Mouse (Mus musculus): Measurements from ENCODE around the gene Grwd1. TPM values are rescaled to one million over a fixed set of nuclear protein-coding genes. Genes with fewer than 3 reads are reported as not detected.

Gene Grwd1
- total RNA-seq, 2 experiments from 2014 or later = 22.6 to 24.2 TPM

DNA sequence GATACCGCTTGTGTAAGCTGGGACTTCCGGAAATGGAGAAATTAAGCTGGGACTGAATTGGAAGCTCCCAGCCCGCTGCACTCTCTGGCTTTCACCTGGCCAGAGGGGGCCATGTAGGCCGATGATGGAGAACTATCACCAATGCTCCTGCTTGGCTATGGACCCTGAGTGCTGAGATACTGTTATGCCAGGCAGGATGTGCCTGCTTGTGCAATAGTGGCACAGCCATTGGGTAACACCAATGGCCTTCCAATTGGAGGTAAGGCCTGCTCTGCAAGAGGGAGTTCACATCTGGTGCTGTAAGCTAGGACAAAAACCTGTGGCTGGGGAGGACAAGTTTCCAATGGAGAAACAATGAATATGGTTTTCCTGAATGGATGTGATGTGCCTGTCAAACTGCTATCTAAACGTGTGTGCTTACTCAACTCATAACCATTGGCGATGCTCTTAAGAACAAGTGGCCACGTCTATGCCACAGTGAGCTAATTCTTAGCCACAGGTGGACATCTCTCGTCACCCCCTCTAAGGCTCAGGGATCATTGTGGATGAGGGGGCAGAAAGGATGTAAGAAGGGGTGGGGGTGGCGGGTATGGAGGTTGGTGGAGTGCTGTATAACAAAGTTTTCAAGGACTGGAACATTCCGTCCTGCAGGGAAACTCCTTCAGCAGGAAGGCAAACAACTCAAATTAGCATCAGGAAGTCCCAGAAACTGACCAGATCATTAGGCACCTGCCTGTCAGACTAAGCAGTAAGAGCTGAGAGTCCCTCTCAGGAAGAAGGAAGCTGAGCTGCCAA is 12.4 kb upstream of the Grwd1 start:
- ATAC-seq (replicated peaks; ENCODE audit: poor library complexity) = peak; percentile 52

DNA sequence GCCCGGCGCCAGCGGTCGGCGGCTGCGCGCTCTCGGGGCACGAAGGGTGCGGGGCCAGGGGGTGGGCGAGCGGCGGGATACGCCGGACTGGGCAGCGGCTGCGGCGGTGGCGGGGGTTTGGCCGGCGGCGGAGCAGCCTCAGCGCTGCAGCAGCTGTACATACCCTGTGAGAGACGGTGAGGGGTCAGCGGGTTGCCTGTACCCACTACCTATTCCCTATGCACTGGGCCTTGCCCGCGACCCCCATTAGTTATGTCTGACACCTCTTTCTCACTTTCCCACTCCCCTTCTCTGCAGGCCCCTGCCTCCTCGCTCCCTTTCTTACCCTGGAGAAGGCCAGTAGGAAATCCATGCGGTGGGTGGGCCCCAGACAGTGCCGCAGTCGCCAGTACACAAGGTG is 3.2 kb upstream of the Grwd1 start:
- no peak for ATAC-seq (replicated peaks; ENCODE audit: poor library complexity)

DNA sequence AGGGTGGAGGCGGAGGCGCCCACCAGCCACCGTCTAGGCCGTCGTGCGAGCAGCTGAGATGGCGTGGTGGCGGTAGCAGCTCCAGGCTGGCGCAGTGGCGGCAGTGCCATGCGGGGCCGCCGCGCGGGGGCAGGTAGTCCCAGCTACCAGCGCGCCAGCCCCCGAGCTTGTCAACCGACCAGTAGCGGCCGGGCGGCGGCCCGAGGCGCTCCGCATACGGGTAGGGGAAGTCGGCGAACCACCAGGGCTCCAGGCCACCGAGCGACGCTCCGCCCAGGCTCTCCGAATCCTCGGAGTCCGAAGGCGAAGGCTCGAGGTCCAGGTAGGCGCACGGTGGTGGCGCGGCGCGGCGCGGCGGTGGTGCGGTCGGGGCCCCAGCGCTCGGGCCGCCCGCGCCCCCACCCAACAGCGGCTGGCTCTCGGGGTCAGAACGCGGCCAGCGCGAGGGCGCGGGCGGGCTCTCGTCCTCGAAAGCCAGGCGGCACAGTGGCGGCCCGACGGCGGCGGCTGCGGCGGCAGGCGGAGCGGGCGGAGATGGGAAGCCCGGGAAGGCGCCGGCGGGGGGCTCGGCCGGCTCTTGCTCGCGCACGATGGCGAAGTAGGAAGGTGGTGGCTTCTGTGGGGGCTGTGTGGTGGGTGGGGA is 2.5 kb upstream of the Grwd1 start:
- no peak for ATAC-seq (replicated peaks; ENCODE audit: poor library complexity)

DNA sequence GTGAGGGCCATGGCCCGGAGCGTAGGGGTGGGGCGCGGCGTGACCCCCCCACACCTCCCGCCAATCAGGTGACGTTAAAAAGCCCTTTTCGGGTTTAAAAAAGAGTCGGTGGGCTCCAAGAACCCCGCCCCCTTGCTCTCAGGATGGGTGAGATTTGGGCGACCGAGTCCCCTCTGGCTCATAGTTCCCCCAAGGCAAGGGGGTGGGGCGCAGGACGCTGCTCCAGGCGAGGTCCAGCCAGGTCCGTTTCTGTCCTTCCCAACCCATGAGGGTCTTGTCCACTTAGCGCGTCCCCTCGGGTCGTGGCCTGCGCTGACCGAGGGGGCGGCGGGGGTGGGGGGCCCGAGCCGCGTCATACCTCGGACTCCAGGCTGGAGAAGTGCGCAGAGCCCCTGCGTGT is 1.7 kb upstream of the Grwd1 start:
- no peak for ATAC-seq (replicated peaks; ENCODE audit: poor library complexity)

DNA sequence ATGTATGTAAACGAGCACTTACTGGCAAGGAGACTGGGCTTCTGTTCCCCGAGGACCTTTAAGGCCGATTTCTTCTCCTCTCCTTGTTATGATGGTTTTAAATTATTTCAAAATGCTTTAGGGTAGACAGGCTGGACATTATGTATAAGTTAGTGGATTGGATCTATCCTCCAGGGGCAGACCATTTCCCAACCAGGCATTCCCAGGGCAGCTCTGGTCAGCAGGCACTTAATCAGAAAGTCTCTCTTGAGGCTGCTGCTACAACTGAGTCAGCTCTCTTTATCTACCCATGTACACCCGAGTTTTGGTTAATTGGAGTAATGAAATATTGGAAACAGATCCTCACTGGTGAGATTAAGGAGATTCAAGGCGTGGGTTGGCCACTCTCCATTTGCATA is 383 bp upstream of the Grwd1 start:
- ATAC-seq (replicated peaks; ENCODE audit: poor library complexity) = no peak

DNA sequence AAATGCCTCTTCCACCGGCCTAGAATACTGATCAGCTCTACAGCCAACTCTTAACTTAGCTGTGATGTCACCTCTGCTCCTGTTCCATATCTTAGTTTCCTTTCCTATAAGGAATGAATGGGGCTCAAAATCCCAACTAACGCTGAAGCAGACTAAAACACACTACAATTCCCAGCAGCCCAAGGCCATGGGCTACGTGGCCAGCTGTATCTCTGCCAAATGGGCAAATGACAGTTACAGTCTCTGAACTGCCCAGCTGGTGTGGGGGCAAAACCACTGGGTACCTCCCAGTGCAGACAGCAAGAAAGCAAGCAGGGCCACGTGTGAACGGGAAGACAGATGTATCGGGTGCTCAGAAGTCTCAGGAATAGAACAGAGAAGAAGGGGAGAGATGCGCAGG is 4.1 kb downstream of the Grwd1 start:
- no peak for ATAC-seq (replicated peaks; ENCODE audit: poor library complexity)

DNA sequence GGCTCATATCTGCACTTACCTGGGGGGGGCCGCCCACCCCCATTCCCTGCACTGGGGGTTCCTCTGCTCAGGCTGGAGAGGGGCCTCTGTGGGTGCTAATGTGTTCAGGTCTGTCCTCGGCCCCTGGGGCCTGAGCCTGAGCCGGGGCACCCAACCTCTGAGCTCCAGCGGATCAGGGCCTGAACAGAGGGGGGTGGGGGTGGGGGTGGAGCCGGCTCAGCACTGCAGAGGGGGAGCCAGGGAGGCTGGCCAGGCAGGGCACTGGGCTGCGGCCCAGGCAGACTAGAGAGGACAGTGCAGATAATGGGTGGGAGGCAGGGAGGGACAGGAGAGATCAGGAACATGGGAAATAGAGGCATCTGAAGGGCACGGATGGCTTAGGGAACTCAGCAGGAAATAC is 6.1 kb downstream of the Grwd1 start, which contains the start of gene Kcnj14:
Gene Kcnj14 (minus strand): TSS at position 185 of the 400 bp plus-strand sequence.
- ATAC-seq (replicated peaks; ENCODE audit: poor library complexity) = no peak

DNA sequence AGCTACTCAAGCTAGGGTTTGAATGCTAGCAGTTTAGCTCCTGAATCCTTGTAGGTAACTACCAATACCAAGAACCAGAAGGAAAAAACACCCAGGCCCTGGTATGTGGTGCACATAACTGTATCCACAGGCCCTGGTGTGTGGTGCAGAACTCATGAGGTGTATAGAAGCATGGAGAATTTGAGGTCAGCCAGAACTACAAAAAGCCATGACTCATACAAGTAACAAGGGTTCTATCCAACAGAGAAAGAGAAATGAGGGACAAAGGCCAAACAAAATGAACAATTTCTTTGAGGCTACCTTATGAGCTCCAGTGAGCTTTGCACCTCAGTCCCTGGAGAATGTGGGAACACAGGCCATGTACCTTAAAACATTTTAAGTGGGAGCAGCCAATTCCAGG is 9.8 kb downstream of the Grwd1 start:
- ATAC-seq (replicated peaks; ENCODE audit: poor library complexity) = no peak

DNA sequence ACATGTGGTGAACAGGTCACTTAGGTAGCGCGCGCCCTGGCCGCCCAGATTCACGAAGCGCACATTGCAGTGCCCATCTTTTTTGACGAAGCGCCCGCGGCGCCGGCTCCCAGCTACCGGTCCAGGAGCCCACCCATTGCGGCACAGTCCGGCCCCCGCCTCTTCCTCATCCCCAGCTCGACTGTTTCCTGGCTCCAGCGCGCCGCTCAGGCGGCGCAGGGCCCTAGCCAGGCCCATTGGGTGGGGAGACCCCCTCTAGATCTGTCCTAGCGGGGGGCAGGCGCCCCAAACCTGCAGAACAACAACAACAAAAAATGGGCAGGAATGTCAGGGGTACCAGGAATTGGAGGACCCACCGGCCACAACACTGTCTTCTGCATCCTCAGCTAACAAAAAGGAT is 10.9 kb downstream of the Grwd1 start:
- no peak for ATAC-seq (replicated peaks; ENCODE audit: poor library complexity)

DNA sequence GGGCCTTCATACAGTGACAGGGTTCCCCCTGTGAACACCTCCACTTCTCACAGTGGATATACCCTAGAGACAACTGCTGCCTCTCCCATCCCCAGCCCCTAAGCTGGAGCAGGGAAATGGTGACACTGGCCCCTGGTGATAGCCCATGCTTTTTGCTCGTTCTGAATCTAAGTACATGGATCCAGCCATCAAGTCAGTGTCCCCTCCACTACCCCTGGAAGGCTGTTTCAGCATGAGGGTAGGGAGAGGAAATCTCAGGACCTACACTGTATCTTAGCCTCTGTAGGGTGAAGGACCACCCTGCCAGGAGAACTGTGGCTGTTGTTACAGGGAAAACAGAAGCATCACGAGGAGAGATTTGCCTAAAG is 14.8 kb downstream of the Grwd1 start:
- ATAC-seq (replicated peaks; ENCODE audit: poor library complexity) = no peak

DNA sequence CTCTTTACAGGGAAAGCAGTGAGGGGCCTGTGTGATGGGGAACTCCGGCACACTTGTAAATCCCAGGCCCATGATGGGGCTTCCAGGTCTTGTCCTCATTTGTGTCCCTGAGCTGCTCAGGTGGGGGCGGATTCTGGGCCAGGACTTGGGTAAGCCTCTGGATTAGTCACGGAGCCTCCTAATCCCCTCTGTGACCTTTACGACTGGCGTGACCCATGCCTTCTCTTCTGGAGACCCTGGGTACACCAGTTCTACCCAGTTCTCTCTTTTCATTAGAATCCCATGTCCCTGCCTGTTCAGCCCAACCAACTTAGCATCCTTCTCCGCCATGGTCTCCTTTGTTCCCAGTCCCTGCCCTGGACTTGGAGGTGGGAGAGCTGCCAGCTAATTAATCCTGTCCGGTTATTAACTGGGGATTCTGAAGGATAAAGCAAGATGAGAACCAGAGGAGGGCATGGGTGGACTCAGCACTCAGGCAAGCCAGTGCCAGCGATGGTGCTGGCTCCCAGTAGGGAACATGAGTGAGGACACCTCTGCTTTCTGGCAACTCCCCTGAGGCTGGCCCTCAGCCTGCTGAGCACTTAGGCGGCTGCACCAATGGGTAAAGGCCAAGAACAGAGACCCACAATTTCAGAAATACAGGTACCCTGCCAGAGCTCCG is 15.3 kb downstream of the Grwd1 start:
- ATAC-seq (replicated peaks; ENCODE audit: poor library complexity) = no peak

DNA sequence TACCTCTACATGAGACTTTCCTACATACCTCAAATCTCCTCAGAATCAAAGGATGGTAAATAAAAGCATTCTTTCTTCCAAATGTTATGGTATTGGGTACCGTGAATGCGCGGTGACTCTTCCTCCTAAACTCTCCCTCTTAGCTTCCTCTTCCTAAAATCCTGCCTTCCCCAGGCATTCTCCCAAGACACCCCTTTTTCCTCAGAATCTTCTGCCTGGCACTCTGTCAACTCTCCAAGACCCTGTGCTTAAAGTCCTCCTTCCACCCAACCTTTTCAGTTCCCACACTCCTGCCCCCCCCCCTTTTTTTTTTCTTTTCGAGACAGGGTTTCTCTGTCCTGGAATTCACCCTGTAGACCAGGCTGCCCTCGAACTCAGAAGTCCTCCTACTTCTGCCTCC is 15.9 kb downstream of the Grwd1 start:
- ATAC-seq (replicated peaks; ENCODE audit: poor library complexity) = no peak

DNA sequence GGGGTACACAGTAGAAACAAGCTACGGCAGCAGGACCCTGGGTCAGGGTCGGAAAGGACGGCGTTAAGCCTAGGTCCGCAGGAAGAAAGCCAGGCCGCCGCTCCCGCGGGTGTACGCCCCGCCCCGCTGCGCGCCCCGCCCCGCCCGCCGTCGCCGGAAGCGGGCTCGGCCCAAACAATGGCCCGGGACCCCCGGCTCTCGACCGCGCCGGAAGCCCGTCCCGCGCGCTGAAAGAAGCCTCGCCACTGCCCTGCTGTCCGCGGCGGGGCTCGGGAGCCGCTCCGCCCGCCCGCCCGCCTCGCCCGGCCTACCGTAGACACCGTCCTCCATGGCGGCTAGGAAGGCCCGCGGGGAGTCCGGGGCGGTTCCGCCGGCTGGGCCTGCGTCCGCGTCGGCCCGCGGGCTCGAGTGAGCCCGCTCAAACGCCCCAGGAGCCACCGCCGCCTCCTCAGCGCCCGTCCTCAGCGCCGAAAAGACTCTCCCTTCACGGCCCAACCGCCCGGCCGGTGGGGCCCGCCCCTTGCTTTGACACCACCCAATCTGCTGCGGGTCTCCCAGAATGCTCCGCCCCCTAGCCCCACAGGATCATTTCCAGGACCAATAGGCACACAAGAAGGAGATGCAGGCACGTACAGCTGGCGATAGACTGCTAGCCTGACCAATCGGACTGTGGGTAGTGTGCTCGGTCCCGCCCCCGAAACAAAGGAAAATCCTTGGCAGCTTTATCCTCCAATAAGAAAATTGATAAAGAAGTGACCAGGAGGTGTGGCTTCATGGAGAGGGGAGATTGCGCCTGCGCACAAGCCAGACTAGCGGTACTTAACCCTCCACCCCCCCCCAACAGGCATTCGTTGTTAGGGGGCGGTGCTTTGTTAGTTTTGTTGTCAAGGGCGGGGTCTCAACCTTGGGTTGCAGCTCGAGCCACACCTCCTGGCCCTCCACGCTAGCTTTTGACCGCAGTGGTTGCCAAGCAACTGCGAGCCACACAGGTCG is 16.7 kb downstream of the Grwd1 start, which contains the start of gene Cyth2:
Gene Cyth2 (minus strand): TSS at position 795 of the 993 bp plus-strand sequence.
- peak; percentile 96 for ATAC-seq (replicated peaks; ENCODE audit: poor library complexity)

DNA sequence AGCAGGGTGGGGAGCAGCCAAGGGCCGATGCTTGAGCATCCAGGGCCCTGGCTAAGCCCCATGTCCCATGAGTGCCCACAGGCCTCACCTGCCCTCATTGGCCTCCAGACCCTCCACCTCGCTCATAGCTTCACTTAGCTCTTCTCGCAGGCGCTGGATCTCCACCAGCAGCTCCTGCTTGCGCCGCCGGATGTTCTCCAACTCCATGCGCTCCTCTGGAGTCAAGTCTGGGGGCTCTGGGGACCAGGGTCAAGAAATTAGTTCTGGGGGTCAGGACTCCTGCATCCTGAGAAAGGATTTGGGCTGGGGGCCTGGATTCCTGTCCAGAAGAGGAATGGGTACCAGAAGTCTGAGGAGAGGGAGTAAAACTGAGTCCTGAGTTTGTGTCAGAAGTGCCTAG is 17.8 kb downstream of the Grwd1 start:
- no peak for ATAC-seq (replicated peaks; ENCODE audit: poor library complexity)

DNA sequence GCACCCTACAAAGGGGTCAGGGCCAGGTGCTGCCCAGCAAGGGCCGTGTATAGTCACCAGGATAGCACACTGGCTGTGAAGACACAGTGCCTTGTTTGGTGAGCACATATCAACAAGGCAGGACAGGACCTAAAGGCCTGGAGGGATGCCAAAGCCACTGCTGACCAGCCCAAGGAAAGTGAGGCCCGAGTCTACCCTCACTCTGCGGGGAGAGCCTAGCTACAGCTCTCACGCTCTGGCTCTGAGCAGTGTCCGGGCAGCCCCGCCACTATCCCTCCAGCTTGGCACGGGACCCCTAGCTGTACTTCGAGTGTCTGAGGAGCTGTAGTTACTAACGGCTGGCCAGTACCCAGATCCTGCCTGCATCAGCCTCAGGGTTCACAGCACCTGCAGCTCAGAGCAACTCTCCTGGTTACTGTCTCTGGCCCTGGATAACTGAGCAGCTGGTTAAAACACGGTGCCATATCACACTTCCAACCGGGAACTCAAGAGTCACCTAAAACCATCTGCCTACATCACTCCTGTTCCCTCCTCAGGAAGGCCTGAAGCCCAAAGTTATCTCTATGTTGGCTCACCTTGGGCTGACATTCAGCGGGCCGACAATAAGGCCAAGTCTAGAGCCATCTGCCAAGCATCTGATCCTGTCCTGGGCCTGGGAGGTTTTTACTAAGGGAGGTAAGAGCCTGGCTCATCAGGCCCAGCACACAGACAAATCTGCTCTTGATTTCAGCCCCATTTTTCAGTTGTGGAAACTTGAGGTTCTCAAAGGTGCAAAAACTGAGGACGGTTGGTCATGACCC is 21.3 kb downstream of the Grwd1 start:
- ATAC-seq (replicated peaks; ENCODE audit: poor library complexity) = no peak

DNA sequence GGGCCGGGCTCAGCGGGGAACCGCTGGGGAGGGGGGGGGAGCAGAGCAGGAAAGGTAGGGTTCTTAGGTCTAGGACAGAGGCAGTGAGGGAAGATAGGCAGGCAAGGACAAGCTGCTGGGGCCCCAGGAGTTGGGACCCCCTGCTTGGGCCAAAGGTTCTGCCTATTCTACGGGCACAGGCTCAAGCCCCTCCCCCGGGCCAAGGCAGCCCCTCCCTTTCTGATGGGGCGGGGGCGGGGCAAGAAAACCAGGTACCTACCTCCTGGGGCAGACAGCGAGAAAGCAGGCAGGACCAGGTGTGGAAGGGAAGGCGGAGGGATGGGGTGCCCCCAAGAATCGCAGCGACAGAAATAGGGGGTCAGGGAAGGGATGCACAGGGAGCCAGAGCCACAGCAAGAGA is 22.3 kb downstream of the Grwd1 start:
- ATAC-seq (replicated peaks; ENCODE audit: poor library complexity) = no peak

DNA sequence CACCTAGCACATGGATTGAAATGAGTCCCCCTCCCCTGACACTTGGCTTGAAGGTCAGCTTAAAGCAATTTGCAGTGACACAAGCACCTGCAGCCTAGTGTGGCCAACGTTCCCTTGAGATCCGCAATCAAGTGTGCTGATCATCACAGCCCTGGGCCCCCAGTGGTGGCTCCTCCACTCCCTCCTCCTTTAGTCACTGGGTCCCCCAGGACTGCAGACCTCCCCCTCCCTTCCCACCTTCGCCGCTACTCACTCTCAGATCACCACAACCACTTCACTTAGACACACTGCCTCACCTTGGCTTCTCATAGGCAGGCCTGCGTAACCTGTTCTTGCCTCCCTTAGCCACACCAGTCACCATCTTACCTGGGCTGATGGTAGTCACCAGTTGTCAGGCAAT is 24.8 kb downstream of the Grwd1 start:
- no peak for ATAC-seq (replicated peaks; ENCODE audit: poor library complexity)

DNA sequence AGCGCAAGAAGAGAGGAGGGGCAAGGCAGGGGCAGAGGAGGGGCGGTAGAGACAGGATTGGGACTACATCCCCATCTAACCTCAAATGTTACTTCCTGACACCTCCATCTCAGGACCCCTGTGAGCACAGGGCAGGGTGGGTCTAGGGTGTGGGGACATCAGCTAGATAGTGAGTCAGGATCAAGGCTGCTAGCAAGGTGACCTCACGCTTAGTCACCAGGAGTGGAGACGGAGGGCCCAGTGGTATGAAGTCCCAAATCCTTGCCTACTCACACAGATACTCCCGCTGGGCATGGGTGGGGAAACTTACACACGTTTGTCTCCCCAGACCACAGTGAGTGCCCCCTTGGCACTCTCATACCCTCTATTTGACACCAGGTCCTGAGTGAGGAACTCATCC is 28.2 kb downstream of the Grwd1 start:
- ATAC-seq (replicated peaks; ENCODE audit: poor library complexity) = no peak

DNA sequence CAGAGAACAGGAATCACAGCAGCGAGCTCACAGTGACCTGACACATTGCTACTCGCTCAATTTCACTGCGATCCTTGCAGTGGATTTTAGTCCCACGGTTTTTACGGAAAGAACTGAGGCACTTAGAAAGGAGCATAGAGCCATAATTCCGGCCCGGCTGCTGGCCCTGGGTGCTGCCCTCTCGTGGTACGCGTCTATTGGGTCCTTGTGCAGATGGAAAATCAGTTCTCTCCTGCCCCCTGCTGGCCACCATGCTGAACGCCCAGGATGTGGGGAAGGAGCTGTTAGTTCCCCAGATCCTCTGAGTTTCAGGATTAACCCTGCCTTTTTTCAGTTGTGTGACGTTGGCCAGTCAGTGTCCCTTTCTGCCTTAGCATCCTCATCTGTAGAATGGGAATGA is 29.4 kb downstream of the Grwd1 start:
- peak; percentile 94 for ATAC-seq (replicated peaks; ENCODE audit: poor library complexity)

Measured in megakaryocyte progenitor cell, adult 5-6 weeks (primary cell).